Mouse (Mus musculus) hindbrain, embryonic 16.5 days (tissue): Measurements from ENCODE around the gene Pepd. TPM values are rescaled to one million over a fixed set of nuclear protein-coding genes. Genes with fewer than 3 reads are reported as not detected.

Experiments used
- ATAC-seq: fragments of 200-750 bp; cut with Nextera tagmentation; 2 replicates; pipeline ENCODE4 v1.8.0; 2017; ENCODE audit warnings: moderate TSS enrichment, moderate library complexity
- H3K27ac ChIP-seq: fragments of 300-500 bp; sonication (generic); 2 replicates; pipeline ENCODE4 v1.5.1; 2014; ENCODE audit warnings: low read depth, mild to moderate bottlenecking, control low read depth, low read length, moderate library complexity
- H3K27me3 ChIP-seq: fragments of 300-500 bp; sonication (generic); replicated peaks from 2 replicates; pipeline ENCODE4 v1.6.1; 2014; ENCODE audit warnings: low read length; ENCODE audit not compliant: control insufficient read depth, insufficient read depth
- H3K36me3 ChIP-seq: fragments of 300-500 bp; sonication (generic); 2 replicates; pipeline ENCODE4 v1.6.1; 2014; ENCODE audit warnings: mild to moderate bottlenecking, low read length, moderate library complexity, mixed read lengths; ENCODE audit not compliant: control insufficient read depth, insufficient read depth
- H3K4me1 ChIP-seq: fragments of 300-500 bp; sonication (generic); 2 replicates; pipeline ENCODE4 v1.6.1; 2014; ENCODE audit warnings: low read depth, low read length; ENCODE audit not compliant: control insufficient read depth, insufficient read depth
- H3K4me2 ChIP-seq: fragments of 300-500 bp; sonication (generic); 2 replicates; pipeline ENCODE4 v1.6.1; 2014; ENCODE audit warnings: mild to moderate bottlenecking, low read length, control low read depth, moderate library complexity
- H3K4me3 ChIP-seq: fragments of 300-500 bp; sonication (generic); 2 replicates; pipeline ENCODE4 v1.5.1; 2014; ENCODE audit warnings: mild to moderate bottlenecking, low read length, control low read depth, moderate library complexity
- H3K9ac ChIP-seq: fragments of 300-500 bp; sonication (generic); 2 replicates; pipeline ENCODE4 v1.6.1; 2014; ENCODE audit warnings: low read depth, mild to moderate bottlenecking, control low read depth, low read length, moderate library complexity
- H3K9me3 ChIP-seq: fragments of 300-500 bp; sonication (generic); 2 replicates; pipeline ENCODE4 v1.6.1; 2014; ENCODE audit warnings: mild to moderate bottlenecking, low read length, moderate library complexity; ENCODE audit not compliant: control insufficient read depth
- WGBS: fragments of 180-500 bp; shearing (Covaris S2); extraction: QIAGEN DNeasy Blood & Tissue Kit; methylation state at CpG from one replicate; pipeline ENCODE4 v1.1.7; 2014; 5-methylcytosine and 5-hydroxymethylcytosine counted together
- polyA plus RNA-seq: library from polyadenylated mRNA; unstranded; fragments of >200 nt; fragmentation: Nextera tagmentation; extraction: Ambion mirVana; gene quantifications from 2 replicates; pipeline ENCODE4 v1.2.1, GENCODE M21; 2015

Pepd gene
- polyA plus RNA-seq, 1 experiment from 2014 or later: 69.5 TPM

DNA sequence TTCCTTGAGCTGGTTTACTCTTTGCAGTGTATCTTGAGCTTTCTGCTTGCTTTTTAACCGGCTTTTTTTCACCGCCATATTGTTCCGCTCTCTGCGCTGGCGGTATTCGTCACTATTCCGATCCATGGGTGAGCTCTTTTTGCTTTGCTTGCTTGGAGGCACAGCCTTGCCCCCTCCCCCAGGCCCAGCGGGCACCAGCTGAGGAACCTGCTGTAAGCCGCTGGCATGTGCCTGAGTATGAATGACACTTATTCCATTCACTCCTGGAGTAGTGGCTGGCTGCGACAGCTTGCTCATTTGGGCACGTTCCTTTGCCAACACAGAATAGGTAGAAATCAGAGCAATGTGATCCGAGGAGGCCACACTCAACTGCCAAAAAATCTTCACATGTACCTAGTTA is 138.4 kb downstream of the Pepd start:
- H3K4me2 ChIP-seq: no peak overlapping the region
- 0 out of 2 replicates have a peak, but pooled peaks cover 5% of the 10 kb centered on the region for H3K36me3 ChIP-seq
- H3K9ac ChIP-seq: no peak overlapping the region
- H3K4me3 ChIP-seq: no peak overlapping the region
- H3K9me3 ChIP-seq: no peaks in the 10 kb centered on the region
- ATAC-seq: no peak
- peaks cover 14% of the 10 kb centered on the region for H3K4me1 ChIP-seq
- H3K27ac ChIP-seq: no peak overlapping the region
- WGBS: 80% methylated on average over 12 of the region's 12 CpGs
- no peaks in the 10 kb centered on the region for H3K27me3 ChIP-seq

DNA sequence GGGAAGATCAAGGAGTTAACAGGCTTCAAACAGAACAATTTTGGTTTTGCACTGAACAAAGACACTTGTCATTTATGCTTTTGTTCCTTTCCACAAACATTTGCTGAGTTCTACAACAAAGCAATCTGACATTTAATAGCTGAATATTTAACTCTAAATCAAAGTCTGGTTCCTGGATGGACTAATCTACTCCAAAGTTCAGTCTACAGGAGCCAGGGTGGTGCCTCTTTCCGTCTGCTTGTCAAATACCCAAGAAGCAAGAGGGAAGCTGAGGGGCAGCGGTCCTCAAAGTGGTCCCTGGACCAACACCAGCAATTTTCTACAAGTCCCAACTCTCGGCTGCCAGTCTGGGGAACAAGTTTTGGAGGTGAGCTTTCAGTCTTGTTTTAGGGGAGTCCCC is 141.0 kb downstream of the Pepd start:
- no peak overlapping the region for H3K27ac ChIP-seq
- H3K9me3 ChIP-seq: no peaks in the 10 kb centered on the region
- H3K9ac ChIP-seq: no peak overlapping the region
- H3K4me3 ChIP-seq: no peak overlapping the region
- no peaks in the 10 kb centered on the region for H3K36me3 ChIP-seq
- H3K27me3 ChIP-seq: no peaks in the 10 kb centered on the region
- WGBS: 85% methylated on average over 3 of the region's 3 CpGs
- ATAC-seq: no peak
- no peak overlapping the region for H3K4me2 ChIP-seq
- H3K4me1 ChIP-seq: peaks cover 17% of the 10 kb centered on the region

DNA sequence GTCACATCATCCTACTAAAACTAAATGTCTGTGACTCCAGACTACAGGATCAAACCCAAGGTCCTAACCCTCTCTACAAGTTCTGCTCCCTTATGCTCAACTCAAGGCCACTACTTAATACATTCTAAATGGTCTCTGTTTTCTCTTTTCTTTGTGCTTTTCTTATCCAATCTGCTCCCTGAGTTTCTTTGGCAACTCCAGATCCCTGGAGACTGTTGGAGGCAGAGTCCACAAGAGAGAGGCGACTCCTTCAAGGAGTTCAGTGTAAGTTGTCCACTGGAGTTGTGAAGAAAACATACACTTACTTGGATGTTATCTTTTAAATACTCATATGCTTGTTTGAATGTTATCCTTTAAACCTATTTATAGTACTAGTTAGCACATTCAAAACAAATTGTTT is 142.1 kb downstream of the Pepd start:
- no peak overlapping the region for H3K4me3 ChIP-seq
- ATAC-seq: no peak
- H3K4me2 ChIP-seq: no peak overlapping the region; the same call in 1 of the 2 replicates
- H3K27me3 ChIP-seq: no peaks in the 10 kb centered on the region
- H3K36me3 ChIP-seq: no peaks in the 10 kb centered on the region
- no peak overlapping the region for H3K27ac ChIP-seq
- WGBS: 65% methylated on average over 1 of the region's 1 CpGs
- no peaks in the 10 kb centered on the region for H3K9me3 ChIP-seq
- H3K4me1 ChIP-seq: peaks cover 17% of the 10 kb centered on the region
- no peak overlapping the region for H3K9ac ChIP-seq

DNA sequence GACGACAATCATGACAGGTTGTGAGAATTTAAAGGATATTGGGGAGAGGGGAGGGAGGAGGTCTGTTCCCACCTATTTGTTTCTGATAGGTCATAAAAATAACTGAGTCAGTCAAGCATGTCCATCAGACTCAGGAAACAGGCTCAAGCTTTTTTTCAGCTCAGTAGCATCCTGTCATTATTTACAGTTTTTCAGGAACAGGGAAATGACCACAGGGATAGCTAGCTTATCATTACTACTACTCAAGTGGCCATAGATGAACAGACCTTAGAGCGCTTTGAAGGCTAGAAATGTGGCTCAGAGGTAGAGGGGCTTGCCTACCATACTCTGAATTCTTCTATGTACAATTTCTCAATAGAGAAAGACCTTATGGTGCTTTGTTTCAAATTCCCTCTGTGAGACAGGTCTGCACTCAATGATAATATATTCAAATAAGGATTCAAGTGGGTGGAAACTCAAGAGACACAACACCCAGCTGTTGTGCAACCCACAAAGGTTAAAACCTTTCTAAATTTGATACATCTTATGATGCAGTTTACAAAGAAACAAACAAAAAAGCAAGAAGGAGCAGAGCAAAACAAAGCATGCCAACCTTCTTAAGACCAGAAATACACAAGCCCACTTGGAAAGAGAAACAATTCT is 142.9 kb downstream of the Pepd start:
- Histone ChIP-seq H3K36me3 (no peaks in the 10 kb centered on the region), H3K4me3 (peak overlapping the region; percentile 94), H3K27me3 (no peaks in the 10 kb centered on the region), H3K4me2 (peak overlapping the region; percentile 78), H3K4me1 (peaks cover 17% of the 10 kb centered on the region), H3K9me3 (0 out of 2 replicates have a peak, but pooled peaks cover 2% of the 10 kb centered on the region), H3K9ac (peak overlapping the region; percentile 97), H3K27ac (no peak overlapping the region; the same call in 1 of the 2 replicates)
- WGBS: 52% methylated on average over 2 of the region's 2 CpGs
- no peak for ATAC-seq

DNA sequence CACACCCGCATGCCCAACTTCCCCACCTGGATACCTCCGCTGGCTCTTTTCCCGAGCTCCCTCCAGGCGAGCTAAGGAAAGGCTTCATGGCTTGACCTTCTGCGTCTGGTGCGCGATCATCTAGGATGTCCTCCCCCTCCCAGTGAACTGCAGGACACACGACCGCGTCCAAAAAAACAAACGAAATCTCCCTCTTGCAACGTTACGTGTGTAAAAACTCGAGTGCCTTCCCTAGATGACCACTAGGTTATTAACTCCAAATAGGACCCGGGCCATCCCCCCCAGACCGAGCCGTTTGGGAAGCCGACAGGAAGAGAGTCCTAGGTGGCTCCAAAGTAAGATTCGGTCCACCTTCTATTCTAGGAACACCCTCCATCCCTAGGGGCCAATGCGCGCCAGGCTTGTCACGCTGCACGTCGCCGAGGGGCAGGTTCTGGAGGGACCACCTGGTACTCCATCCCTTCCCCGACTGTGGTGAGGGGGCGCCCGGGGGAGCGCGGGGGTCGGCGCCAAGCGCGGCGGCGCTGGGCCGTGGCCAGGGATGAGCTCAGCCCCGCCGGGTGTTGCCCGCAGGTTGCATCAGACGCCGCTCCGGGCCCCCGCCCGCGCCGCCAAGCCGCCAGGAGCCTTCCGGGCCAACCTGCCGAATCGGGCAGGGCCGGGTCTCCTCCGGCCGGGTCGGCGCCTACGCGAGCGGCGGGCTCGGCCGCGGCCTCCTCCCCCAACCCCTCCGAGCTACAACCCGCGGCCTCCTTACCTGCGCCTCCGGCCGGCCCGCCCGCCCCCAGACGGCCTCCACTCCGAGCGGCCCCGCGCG is 143.6 kb downstream of the Pepd start:
- Histone ChIP-seq H3K27me3 (no peaks in the 10 kb centered on the region), H3K36me3 (no peaks in the 10 kb centered on the region), H3K4me1 (peaks cover 17% of the 10 kb centered on the region), H3K9me3 (0 out of 2 replicates have a peak, but pooled peaks cover 2% of the 10 kb centered on the region), H3K4me2 (peak overlapping the region; percentile 78), H3K9ac (peak overlapping the region; percentile 97), H3K27ac (peak overlapping the region; percentile 92), H3K4me3 (peak overlapping the region; percentile 94)
- ATAC-seq: peak; percentile 93
- WGBS: under 1% methylated on average over 49 of the region's 77 CpGs

DNA sequence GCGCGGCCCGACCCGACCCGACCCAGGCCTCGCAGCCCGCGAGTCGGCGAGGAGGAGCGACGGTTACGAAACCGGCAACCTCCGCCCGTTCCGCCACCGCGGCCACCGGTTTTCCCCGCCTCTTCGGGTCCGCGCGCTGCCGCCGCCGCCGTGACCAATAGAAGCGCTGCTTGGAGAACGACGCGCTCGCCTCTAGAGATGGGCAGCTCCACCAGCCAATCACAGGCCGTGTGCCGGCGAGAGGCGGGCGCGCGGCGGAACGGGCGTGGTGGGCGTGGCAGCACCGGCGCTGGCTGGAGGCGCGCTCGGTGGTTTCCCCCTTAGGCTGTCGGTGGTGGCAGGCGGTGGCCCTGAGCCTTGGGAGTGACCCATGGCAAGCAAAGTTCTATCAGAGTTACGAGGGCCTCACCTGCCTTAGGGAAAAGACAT is 144.3 kb downstream of the Pepd start, which contains the start of gene Cebpg:
Cebpg (minus strand) TSS at position 138 of the 429 bp plus-strand sequence.
- WGBS: 0% methylated on average over 43 of the region's 53 CpGs
- no peaks in the 10 kb centered on the region for H3K36me3 ChIP-seq
- peaks cover 17% of the 10 kb centered on the region for H3K4me1 ChIP-seq
- ATAC-seq: peak; percentile 99
- H3K27ac ChIP-seq: peak within 1 kb of the TSS; percentile 92
- H3K27me3 ChIP-seq: no peaks in the 10 kb centered on the region
- peak within 1 kb of the TSS; percentile 94 for H3K4me3 ChIP-seq
- peak within 1 kb of the TSS; percentile 97 for H3K9ac ChIP-seq
- H3K4me2 ChIP-seq: peak within 1 kb of the TSS; percentile 78
- 0 out of 2 replicates have a peak, but pooled peaks cover 2% of the 10 kb centered on the region for H3K9me3 ChIP-seq

DNA sequence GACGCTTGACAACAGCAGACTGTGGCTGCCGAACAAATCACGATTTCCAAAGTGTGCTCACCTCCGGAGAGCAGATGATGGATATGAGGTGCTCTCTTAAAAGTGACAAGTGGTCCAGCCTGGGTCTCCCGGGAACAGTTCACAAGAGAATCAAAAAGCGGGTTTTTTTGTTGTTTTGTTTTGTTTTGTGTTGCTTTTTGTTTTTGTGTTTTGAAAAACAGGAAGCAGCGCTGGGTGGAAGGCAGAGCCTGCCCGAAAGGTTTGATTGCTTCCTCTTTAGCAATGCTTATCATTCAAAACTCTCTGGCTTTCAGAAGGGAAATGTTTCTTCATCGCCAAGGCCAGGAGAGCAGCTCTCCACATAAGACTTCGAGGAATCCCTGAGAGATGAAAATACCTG is 144.8 kb downstream of the Pepd start:
- Histone ChIP-seq H3K4me2 (peak overlapping the region; percentile 78), H3K9ac (peak overlapping the region; percentile 58), H3K36me3 (no peaks in the 10 kb centered on the region), H3K27me3 (no peaks in the 10 kb centered on the region), H3K4me3 (peak overlapping the region; percentile 94), H3K27ac (peak overlapping the region; percentile 26; the same call in 1 of the 2 replicates), H3K9me3 (0 out of 2 replicates have a peak, but pooled peaks cover 2% of the 10 kb centered on the region), H3K4me1 (peaks cover 17% of the 10 kb centered on the region)
- no peak for ATAC-seq
- WGBS: 26% methylated on average over 10 of the region's 10 CpGs

DNA sequence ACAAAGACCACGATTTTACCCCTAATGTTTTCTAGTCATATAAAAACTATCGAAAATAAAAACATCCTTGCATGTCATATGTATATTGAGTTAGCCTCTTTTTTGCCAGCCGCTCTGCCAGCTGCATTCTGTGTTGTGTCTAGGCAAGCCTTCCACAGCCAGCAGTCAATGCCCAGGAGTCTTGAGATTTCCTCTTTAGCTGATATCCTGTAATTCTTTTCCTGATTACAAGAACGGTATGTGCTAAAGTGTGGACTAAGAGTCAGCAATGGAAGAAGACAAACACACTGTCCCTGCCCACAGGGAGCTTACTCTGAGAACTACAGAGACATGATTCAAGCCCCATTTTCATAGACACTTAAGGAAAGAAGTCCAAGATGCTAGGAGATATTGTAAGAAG is 145.4 kb downstream of the Pepd start:
- peaks cover 17% of the 10 kb centered on the region for H3K4me1 ChIP-seq
- 0 out of 2 replicates have a peak, but pooled peaks cover 2% of the 10 kb centered on the region for H3K9me3 ChIP-seq
- 90% methylated on average over 4 of the region's 4 CpGs for WGBS
- H3K36me3 ChIP-seq: no peaks in the 10 kb centered on the region
- no peak for ATAC-seq
- no peak overlapping the region for H3K27ac ChIP-seq
- no peak overlapping the region for H3K4me2 ChIP-seq
- no peak overlapping the region for H3K4me3 ChIP-seq
- no peak overlapping the region for H3K9ac ChIP-seq
- no peaks in the 10 kb centered on the region for H3K27me3 ChIP-seq

DNA sequence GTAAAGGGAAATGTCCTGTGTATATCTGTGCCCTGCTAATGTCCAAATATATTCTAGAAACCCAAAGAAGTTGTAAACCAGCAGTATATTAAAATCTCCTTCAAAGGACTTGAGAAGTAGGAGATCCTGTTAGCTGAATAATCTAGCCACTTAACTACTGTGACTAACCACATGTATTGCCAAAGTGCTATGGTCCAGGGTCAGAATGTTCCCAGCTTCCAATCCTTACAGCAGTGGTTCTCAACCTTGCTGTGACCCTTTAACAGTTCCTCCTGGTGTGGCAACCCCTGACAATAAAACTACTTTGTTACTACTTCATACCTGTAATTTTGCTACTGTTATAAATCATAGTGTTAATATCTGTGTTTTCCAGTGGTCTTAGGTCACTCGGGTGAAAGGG is 146.2 kb downstream of the Pepd start:
- no peak for ATAC-seq

More for the DNA sequence above, 146.2 kb downstream of the Pepd start:
- Histone ChIP-seq H3K4me2 (no peak overlapping the region), H3K4me1 (peaks cover 17% of the 10 kb centered on the region), H3K9ac (no peak overlapping the region), H3K36me3 (no peaks in the 10 kb centered on the region), H3K27ac (no peak overlapping the region), H3K4me3 (no peak overlapping the region), H3K27me3 (no peaks in the 10 kb centered on the region), H3K9me3 (0 out of 2 replicates have a peak, but pooled peaks cover 2% of the 10 kb centered on the region)
- 83% methylated on average over 1 of the region's 1 CpGs for WGBS
